Mouse (Mus musculus): ENCODE results near the gene Lnpk.

DNA sequence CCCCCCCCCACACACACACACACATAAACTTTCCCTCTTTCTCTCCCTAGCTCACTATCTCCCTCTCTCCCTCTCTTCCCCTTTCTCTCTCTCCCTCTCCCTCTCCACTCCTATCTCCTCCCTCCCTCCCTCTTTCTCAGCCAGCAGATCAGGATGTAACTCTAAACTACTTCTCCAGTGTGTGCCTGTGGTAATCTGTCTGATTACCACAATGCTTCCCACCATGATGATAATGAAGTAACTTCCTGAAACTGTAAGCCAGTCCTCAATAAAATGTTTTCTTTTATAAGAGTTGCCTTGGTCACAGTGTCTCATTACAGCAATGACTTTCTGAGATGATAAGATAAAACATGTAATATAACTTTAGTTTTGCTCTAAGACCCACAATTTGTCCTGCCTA, 30.1 kb upstream of the Lnpk start:
- TF ChIP-seq CTCF (IDR thresholded peaks at IDR 0.05; ENCODE audit: low read depth) (no peak), EP300 (IDR thresholded peaks at IDR 0.05; ENCODE audit: low read depth) (no peak)
